Mouse (Mus musculus) spleen, adult 2 months (tissue): Measurements from ENCODE around the gene Gfm2.

Source experiments
- CTCF ChIP-seq: fragments of 200-500 bp; IDR thresholded peaks from 2 replicates; pipeline ENCODE4 v1.5.1; 2011; ENCODE audit warnings: mild to moderate bottlenecking, inconsistent platforms; ENCODE audit not compliant: insufficient read depth, insufficient read length, insufficient replicate concordance; ENCODE audit errors: extremely low read depth
- POLR2A ChIP-seq: fragments of 200-500 bp; IDR thresholded peaks from 2 replicates; pipeline ENCODE4 v1.6.1; 2011; ENCODE audit warnings: low read depth, low read length, inconsistent platforms

DNA sequence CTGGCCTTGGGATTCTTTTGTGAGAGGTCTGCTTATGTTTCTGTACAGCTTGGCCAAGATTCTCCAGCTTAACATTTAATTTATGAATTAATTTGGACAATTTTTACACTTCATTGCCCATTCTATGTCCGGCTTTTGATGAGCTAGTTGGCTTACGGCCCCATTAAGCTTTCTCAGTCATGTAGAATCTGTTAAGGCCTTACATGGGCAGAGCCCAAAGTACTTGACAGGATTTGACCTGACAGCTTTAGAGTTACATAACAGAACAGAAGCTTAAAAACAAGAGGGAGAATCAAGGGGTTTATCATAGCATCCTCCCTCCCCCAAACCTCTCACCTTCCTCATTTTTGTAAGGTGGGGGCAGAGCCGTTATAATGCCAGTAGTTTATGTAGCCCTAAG is 49.6 kb upstream of the Gfm2 start:
- no peak for TF ChIP-seq POLR2A
- TF ChIP-seq CTCF, result no peak
